Mouse (Mus musculus) thymus, adult 2 months (tissue): ENCODE measurements around the gene Tnk2.

Experiments used
- CTCF ChIP-seq: fragments of 200-500 bp; IDR thresholded peaks from 2 replicates; pipeline ENCODE4 v1.5.1; 2012; ENCODE audit warnings: mild to moderate bottlenecking, control low read depth, low read length, moderate library complexity, borderline replicate concordance; ENCODE audit not compliant: control insufficient read depth, poor library complexity, insufficient read depth; ENCODE audit errors: extremely low read depth
- POLR2A ChIP-seq: fragments of 200-500 bp; IDR thresholded peaks from 2 replicates; pipeline ENCODE4 v1.6.1; 2012; ENCODE audit warnings: mild to moderate bottlenecking, low read length, control low read depth, moderate library complexity; ENCODE audit not compliant: control insufficient read depth, poor library complexity, insufficient read depth; ENCODE audit errors: extremely low read depth

DNA sequence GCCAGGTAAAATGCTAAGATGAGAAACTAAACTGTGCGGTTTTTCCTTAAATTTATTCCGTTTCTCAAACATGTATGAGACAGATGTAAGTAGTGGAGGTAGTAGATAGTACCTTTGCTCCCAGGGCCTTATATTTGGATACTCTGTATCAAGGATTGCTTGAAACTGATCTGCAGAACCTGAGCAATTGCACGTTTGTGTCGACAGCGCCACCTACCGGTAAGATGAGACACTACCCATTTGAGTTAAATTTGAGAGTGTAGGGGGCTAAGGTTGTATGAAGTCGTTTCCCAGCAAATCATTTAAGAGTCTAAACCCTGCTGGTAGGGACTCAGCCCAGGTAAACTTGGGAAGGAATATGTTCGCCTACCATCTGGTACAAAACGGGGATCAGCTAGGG lies 45.8 kb downstream of the Tnk2 start:
- TF ChIP-seq POLR2A (no peak), CTCF (no peak)
